ENCODE assay signal across 28 mouse cellular contexts in genomic region chr14:60986926-60987325, GRCm38 (mm10). TPM values are rescaled to one million over a fixed set of nuclear protein-coding genes. Genes with fewer than 3 reads are reported as not detected.
DNase-seq lines count a peak whose midpoint lies in the region; ATAC-seq and TF ChIP-seq lines count a peak whose summit lies in the region.
"Had no signal": no experiment of that assay in that cellular context is flagged by ENCODE, and none has a peak within 500 bp of the region (broad histone marks: within the 10 kb centered on the region; RNA-seq: fewer than 3 reads in every experiment).

No protein-coding gene starts in this region.

- ATAC-seq in forebrain, postnatal 0 days, result no peak
- ATAC-seq in stomach, postnatal 0 days (ENCODE audit: low FRiP score, low TSS enrichment), result no peak
- ATAC-seq: CD4-positive, CD25-positive, alpha-beta regulatory T cell, adult 4 months; inflammation-experienced regulatory T-cells, adult 6 months had no signal

- WGBS in forebrain, embryonic 10.5 days, result 60% methylated on average over 5 of the region's 5 CpGs
- WGBS in forebrain, postnatal 0 days, result 27% methylated on average over 5 of the region's 5 CpGs
- WGBS in stomach, postnatal 0 days, result 80% methylated on average over 5 of the region's 5 CpGs

- no peak for DNase-seq in forebrain, embryonic 10.5 days (ENCODE audit: extremely low spot score, low spot score)
- DNase-seq in forebrain, postnatal 0 days, result no peak
- DNase-seq in left cerebral cortex, adult 2 months (ENCODE audit: extremely low spot score in 1 of 2, low spot score in 2 of 2), result no peak
- no peak for DNase-seq in left cerebral cortex, adult 8-10 months (ENCODE audit: low spot score in 2 of 2)
- peak; percentile 27 for DNase-seq in retina, postnatal 1 day
- no peak for DNase-seq in retina, embryonic 14.5 days (ENCODE audit: low spot score)
- DNase-seq in stomach, postnatal 0 days (ENCODE audit: low spot score), result no peak
- DNase-seq in layer of hippocampus, postnatal 14 days (ENCODE audit: low spot score in 2 of 2), result no peak
- DNase-seq: adrenal gland, postnatal 25 days; cerebellum, adult 11 months; cerebellum, adult 9-11 months; gastrocnemius, postnatal 10 days; kidney, adult 8-10 months; kidney, postnatal 10 days; layer of hippocampus, postnatal 36 days; liver, embryonic 13.5 days; lung, adult 2 months; lung, postnatal 14 days; right cerebral cortex, adult 18-20 months; right cerebral cortex, postnatal 4 days; thymus, postnatal 25 days had no signal

- H3K27ac ChIP-seq in forebrain, embryonic 10.5 days, result peak overlapping the region; percentile 8; the same call in 1 of the 2 replicates
- no peak overlapping the region for H3K27ac ChIP-seq in forebrain, postnatal 0 days (ENCODE audit: low read depth, low read length)
- H3K27ac ChIP-seq in left cerebral cortex, adult 2 months, result 0 out of 2 replicates have a peak overlapping the region, but pooled peaks have one; percentile 17
- 0 out of 2 replicates have a peak overlapping the region, but pooled peaks have one; percentile 14 for H3K27ac ChIP-seq in stomach, postnatal 0 days (replicated peaks)
- H3K27ac ChIP-seq: hindbrain, embryonic 10.5 days; liver, embryonic 13.5 days; midbrain, embryonic 12.5 days had no signal

- H3K4me1 ChIP-seq in forebrain, embryonic 10.5 days, result peaks cover 84% of the 10 kb centered on the region
- H3K4me1 ChIP-seq in forebrain, postnatal 0 days (ENCODE audit: insufficient read depth), result 0 out of 2 replicates have a peak, but pooled peaks cover 3% of the 10 kb centered on the region
- H3K4me1 ChIP-seq in stomach, postnatal 0 days (replicated peaks; ENCODE audit: control insufficient read depth, insufficient read depth), result peaks cover 4% of the 10 kb centered on the region

- H3K4me3 ChIP-seq in forebrain, embryonic 10.5 days, result no peak overlapping the region
- no peak overlapping the region for H3K4me3 ChIP-seq in forebrain, postnatal 0 days (ENCODE audit: low read depth, low read length)
- H3K4me3 ChIP-seq in left cerebral cortex, adult 2 months, result no peak overlapping the region
- H3K4me3 ChIP-seq in stomach, postnatal 0 days (ENCODE audit: low read depth, low read length), result no peak overlapping the region
- H3K4me3 ChIP-seq: embryonic facial prominence, embryonic 12.5 days; hindbrain, embryonic 10.5 days; liver, embryonic 13.5 days; midbrain, embryonic 12.5 days had no signal

- TF ChIP-seq EP300 in stomach, postnatal 0 days (optimal IDR thresholded peaks at IDR 0.05), result no peak

- intact Hi-C loops in left cerebral cortex, adult 2 months (cut with DNase I), result no loop called here

- peaks cover 54% of the 10 kb centered on the region for H3K36me3 ChIP-seq in forebrain, embryonic 10.5 days (replicated peaks)
- no peaks in the 10 kb centered on the region for H3K36me3 ChIP-seq in forebrain, postnatal 0 days (ENCODE audit: insufficient read depth)
- H3K36me3 ChIP-seq in stomach, postnatal 0 days (ENCODE audit: control insufficient read depth, insufficient read depth, low read length), result no peaks in the 10 kb centered on the region
- H3K36me3 ChIP-seq: embryonic facial prominence, embryonic 12.5 days; liver, embryonic 13.5 days had no signal

- H3K27me3 ChIP-seq in forebrain, embryonic 10.5 days (ENCODE audit: poor library complexity, severe bottlenecking), result no peaks in the 10 kb centered on the region
- H3K27me3 ChIP-seq in forebrain, postnatal 0 days (ENCODE audit: insufficient read depth, low read length), result no peaks in the 10 kb centered on the region
- no peaks in the 10 kb centered on the region for H3K27me3 ChIP-seq in stomach, postnatal 0 days (ENCODE audit: control insufficient read depth, insufficient read depth, low read length)
- H3K27me3 ChIP-seq: embryonic facial prominence, embryonic 12.5 days; liver, embryonic 13.5 days; midbrain, embryonic 12.5 days had no signal

- no peak overlapping the region for H3K4me2 ChIP-seq in forebrain, postnatal 0 days (ENCODE audit: low read depth)
- no peak overlapping the region for H3K4me2 ChIP-seq in stomach, postnatal 0 days (replicated peaks; ENCODE audit: low read depth)
- H3K4me2 ChIP-seq: embryonic facial prominence, embryonic 12.5 days; heart, embryonic 11.5 days; liver, embryonic 13.5 days; midbrain, embryonic 12.5 days had no signal

- no peaks in the 10 kb centered on the region for H3K9me3 ChIP-seq in forebrain, embryonic 10.5 days
- no peaks in the 10 kb centered on the region for H3K9me3 ChIP-seq in forebrain, postnatal 0 days (ENCODE audit: low read length)
- H3K9me3 ChIP-seq in stomach, postnatal 0 days (ENCODE audit: control insufficient read depth, low read length), result no peaks in the 10 kb centered on the region
- H3K9me3 ChIP-seq: embryonic facial prominence, embryonic 12.5 days; hindbrain, embryonic 10.5 days; liver, embryonic 13.5 days; midbrain, embryonic 12.5 days had no signal

- no peak for TF ChIP-seq CTCF in forebrain, postnatal 0 days (IDR thresholded peaks at IDR 0.05; ENCODE audit: low read depth)
- no peak for TF ChIP-seq CTCF in left cerebral cortex, adult 2 months (IDR thresholded peaks at IDR 0.05)
- TF ChIP-seq CTCF in stomach, postnatal 0 days (IDR thresholded peaks at IDR 0.05; ENCODE audit: low read depth), result no peak

- no peak overlapping the region for H3K9ac ChIP-seq in forebrain, postnatal 0 days
- no peak overlapping the region for H3K9ac ChIP-seq in stomach, postnatal 0 days (ENCODE audit: low read length)
- H3K9ac ChIP-seq: embryonic facial prominence, embryonic 12.5 days; liver, embryonic 13.5 days; midbrain, embryonic 12.5 days had no signal

RNA-seq across cellular contexts. Expression of gene Tnfrsf19, which starts 59.4 kb away (rescaled TPM):
- polyA plus RNA-seq in forebrain, embryonic 10.5 days (2016; fragmentation: Nextera tagmentation; extraction: Ambion mirVana), result 102 and 110 TPM in 2 replicates
- 59.5 and 63.1 TPM in 2 replicates for total RNA-seq in forebrain, postnatal 0 days (2014; rRNA removed)
- polyA plus RNA-seq in forebrain, postnatal 0 days (2015; fragmentation: Nextera tagmentation; extraction: Ambion mirVana), result 52.7 and 56.0 TPM in 2 replicates
- 10 to 100 TPM; 49.5 to 51.9 TPM for total RNA-seq in left cerebral cortex, adult 2 months (2021)
- total RNA-seq in left cerebral cortex, adult 8-10 months (2022), result 10 to 100 TPM; 44.5 to 52.1 (median 47.5) TPM
- polyA plus RNA-seq in stomach, postnatal 0 days (2015; fragmentation: Nextera tagmentation; extraction: Ambion mirVana), result 27.8 and 28.2 TPM in 2 replicates
- total RNA-seq in layer of hippocampus, postnatal 14 days (2021), result 10 to 100 TPM; 62.9 to 65.4 TPM
- total RNA-seq: granulocyte monocyte progenitor cell, adult 5-6 weeks had no signal
- polyA plus RNA-seq: CD4-positive, CD25-positive, alpha-beta regulatory T cell, adult 4 months; inflammation-experienced regulatory T-cells, adult 6 months had no signal
